Mouse (Mus musculus) midbrain, embryonic 12.5 days (tissue): ENCODE results near the gene Ifi205. TPM values are rescaled to one million over a fixed set of nuclear protein-coding genes. Genes with fewer than 3 reads are reported as not detected.
"Not testable (repeated sequence)": the region's sequence is repeated elsewhere in the genome, so short reads cannot be mapped to it uniquely, and the experiment has no call there.

Experiments used
- ATAC-seq: fragments of 200-750 bp; cut with Nextera tagmentation; 2 replicates; pipeline ENCODE4 v1.8.0; 2017; ENCODE audit warnings: low read depth, moderate TSS enrichment, moderate library complexity; ENCODE audit not compliant: low FRiP score
- H3K27ac ChIP-seq: fragments of 300-500 bp; sonication (generic); replicated peaks from 2 replicates; pipeline ENCODE4 v1.5.1; 2016; ENCODE audit warnings: mild to moderate bottlenecking
- H3K27me3 ChIP-seq: fragments of 300-500 bp; sonication (generic); 2 replicates; pipeline ENCODE4 v1.6.1; 2016; ENCODE audit warnings: mild to moderate bottlenecking
- H3K36me3 ChIP-seq: fragments of 300-500 bp; sonication (generic); 2 replicates; pipeline ENCODE4 v1.6.1; 2016
- H3K4me1 ChIP-seq: fragments of 300-500 bp; sonication (generic); 2 replicates; pipeline ENCODE4 v1.6.1; 2016
- H3K4me2 ChIP-seq: fragments of 300-500 bp; sonication (generic); replicated peaks from 2 replicates; pipeline ENCODE4 v1.6.1; 2016; ENCODE audit warnings: mild to moderate bottlenecking, moderate library complexity
- H3K4me3 ChIP-seq: fragments of 300-500 bp; sonication (generic); 2 replicates; pipeline ENCODE4 v1.5.1; 2016; ENCODE audit warnings: mild to moderate bottlenecking
- H3K9ac ChIP-seq: fragments of 300-500 bp; sonication (generic); replicated peaks from 2 replicates; pipeline ENCODE4 v1.6.1; 2016; ENCODE audit warnings: mild to moderate bottlenecking, moderate library complexity
- H3K9me3 ChIP-seq: fragments of 300-500 bp; sonication (generic); 2 replicates; pipeline ENCODE4 v1.6.1; 2016; ENCODE audit warnings: mild to moderate bottlenecking
- WGBS: fragments of 180-500 bp; shearing (Covaris S2); methylation state at CpG from one replicate; pipeline ENCODE4 v1.1.7; 2016; 5-methylcytosine and 5-hydroxymethylcytosine counted together
- polyA plus RNA-seq: library from polyadenylated mRNA; unstranded; fragments of >200 nt; fragmentation: Nextera tagmentation; extraction: Ambion mirVana; gene quantifications from 2 replicates; pipeline ENCODE4 v1.2.1, GENCODE M21; 2016

Ifi205 gene
- polyA plus RNA-seq, result 0.10 and 0.21 TPM in 2 replicates

GRCm38 (mm10) chr1:174031698-174032097 lies at the start of gene Ifi205:
Gene Ifi205 (minus strand): TSS chr1:174031810.
- Histone ChIP-seq H3K4me1 (no peaks in the 10 kb centered on the region), H3K27me3 (no peaks in the 10 kb centered on the region), H3K36me3 (no peaks in the 10 kb centered on the region), H3K4me3 (no peak within 1 kb of the TSS), H3K9me3 (no peaks in the 10 kb centered on the region), H3K9ac (no peak within 1 kb of the TSS), H3K4me2 (no peak within 1 kb of the TSS), H3K27ac (no peak within 1 kb of the TSS)
- WGBS, result 50% methylated on average over 1 of the region's 1 CpGs
- no peak for ATAC-seq

GRCm38 (mm10) chr1:174066305-174066704 lies 34.7 kb upstream of the Ifi205 start, which contains the start of gene Olfr430:
Gene Olfr430 (plus strand): TSS chr1:174066605.
- Histone ChIP-seq H3K4me1 (no peaks in the 10 kb centered on the region), H3K4me2 (no peak within 1 kb of the TSS), H3K9ac (no peak within 1 kb of the TSS), H3K27me3 (no peaks in the 10 kb centered on the region), H3K27ac (no peak within 1 kb of the TSS), H3K9me3 (no peaks in the 10 kb centered on the region), H3K4me3 (no peak within 1 kb of the TSS), H3K36me3 (no peaks in the 10 kb centered on the region)
- ATAC-seq, result no peak
- WGBS, result 86% methylated on average over 3 of the region's 3 CpGs

- Histone ChIP-seq H3K36me3 (no peaks in the 10 kb centered on the region), H3K27me3 (no peaks in the 10 kb centered on the region)
- WGBS, result 78% methylated on average over 2 of the region's 2 CpGs
Observed at GRCm38 (mm10) chr1:174055248-174055647, 23.6 kb upstream of the Ifi205 start.

GRCm38 (mm10) chr1:174052981-174053380 lies 21.4 kb upstream of the Ifi205 start:
- H3K9me3 ChIP-seq, result no peaks in the 10 kb centered on the region
- H3K27me3 ChIP-seq, result no peaks in the 10 kb centered on the region
- no peak overlapping the region for H3K9ac ChIP-seq
- H3K4me3 ChIP-seq, result no peak overlapping the region
- no peak for ATAC-seq
- H3K4me2 ChIP-seq, result no peak overlapping the region
- no peaks in the 10 kb centered on the region for H3K4me1 ChIP-seq
- 90% methylated on average over 3 of the region's 3 CpGs for WGBS
- no peaks in the 10 kb centered on the region for H3K36me3 ChIP-seq
- no peak overlapping the region for H3K27ac ChIP-seq

More at GRCm38 (mm10) chr1:174055248-174055647, 23.6 kb upstream of the Ifi205 start:
- Histone ChIP-seq H3K9ac (no peak overlapping the region), H3K9me3 (no peaks in the 10 kb centered on the region), H3K4me1 (no peaks in the 10 kb centered on the region), H3K27ac (no peak overlapping the region), H3K4me2 (no peak overlapping the region), H3K4me3 (no peak overlapping the region)
- no peak for ATAC-seq

- 87% methylated on average over 5 of the region's 5 CpGs for WGBS
Observed at GRCm38 (mm10) chr1:174051931-174052536, 20.4 kb upstream of the Ifi205 start.

GRCm38 (mm10) chr1:174051515-174051914 lies 19.9 kb upstream of the Ifi205 start:
- Histone ChIP-seq H3K9ac (no peak overlapping the region), H3K4me2 (no peak overlapping the region), H3K36me3 (no peaks in the 10 kb centered on the region), H3K9me3 (no peaks in the 10 kb centered on the region), H3K4me1 (no peaks in the 10 kb centered on the region), H3K4me3 (no peak overlapping the region), H3K27ac (no peak overlapping the region), H3K27me3 (no peaks in the 10 kb centered on the region)
- ATAC-seq, result no peak
- WGBS, result 88% methylated on average over 4 of the region's 4 CpGs

More at GRCm38 (mm10) chr1:174051931-174052536, 20.4 kb upstream of the Ifi205 start:
- no peak overlapping the region for H3K27ac ChIP-seq
- no peak overlapping the region for H3K9ac ChIP-seq
- ATAC-seq, result no peak
- no peaks in the 10 kb centered on the region for H3K36me3 ChIP-seq
- H3K4me2 ChIP-seq, result no peak overlapping the region
- no peaks in the 10 kb centered on the region for H3K27me3 ChIP-seq
- H3K4me1 ChIP-seq, result no peaks in the 10 kb centered on the region
- no peaks in the 10 kb centered on the region for H3K9me3 ChIP-seq
- no peak overlapping the region for H3K4me3 ChIP-seq

- H3K36me3 ChIP-seq, result no peaks in the 10 kb centered on the region
- no peaks in the 10 kb centered on the region for H3K27me3 ChIP-seq
- 91% methylated on average over 4 of the region's 4 CpGs for WGBS
- no peak for ATAC-seq
- no peaks in the 10 kb centered on the region for H3K4me1 ChIP-seq
- no peak overlapping the region for H3K9ac ChIP-seq
- no peak overlapping the region for H3K4me3 ChIP-seq
- no peak overlapping the region for H3K27ac ChIP-seq
- H3K9me3 ChIP-seq, result no peaks in the 10 kb centered on the region
- no peak overlapping the region for H3K4me2 ChIP-seq
Observed at GRCm38 (mm10) chr1:174050532-174050931, 18.9 kb upstream of the Ifi205 start.

GRCm38 (mm10) chr1:174049357-174049756 lies 17.7 kb upstream of the Ifi205 start:
- not testable (repeated sequence) for H3K4me2 ChIP-seq, ATAC-seq, H3K36me3 ChIP-seq, H3K4me1 ChIP-seq, H3K27ac ChIP-seq, H3K9me3 ChIP-seq, H3K27me3 ChIP-seq, H3K9ac ChIP-seq, H3K4me3 ChIP-seq
- 79% methylated on average over 4 of the region's 4 CpGs for WGBS

- no peak within 1 kb of the TSS for H3K4me2 ChIP-seq
- H3K9me3 ChIP-seq, result no peaks in the 10 kb centered on the region
- H3K4me3 ChIP-seq, result no peak within 1 kb of the TSS
- no peak within 1 kb of the TSS for H3K27ac ChIP-seq
- no peaks in the 10 kb centered on the region for H3K4me1 ChIP-seq
- H3K27me3 ChIP-seq, result no peaks in the 10 kb centered on the region
- ATAC-seq, result no peak
- 79% methylated on average over 2 of the region's 2 CpGs for WGBS
- H3K9ac ChIP-seq, result no peak within 1 kb of the TSS
- no peaks in the 10 kb centered on the region for H3K36me3 ChIP-seq
Observed at GRCm38 (mm10) chr1:174048893-174049292, 17.3 kb upstream of the Ifi205 start, which contains the start of gene Olfr432. Gene Olfr432 (plus strand): TSS chr1:174049205.

- not testable (repeated sequence) for H3K4me1 ChIP-seq, H3K27me3 ChIP-seq, H3K4me2 ChIP-seq, H3K36me3 ChIP-seq, ATAC-seq, H3K9me3 ChIP-seq, H3K27ac ChIP-seq, H3K4me3 ChIP-seq, H3K9ac ChIP-seq
- WGBS, result 88% methylated on average over 6 of the region's 6 CpGs
Observed at GRCm38 (mm10) chr1:174048227-174048626, 16.6 kb upstream of the Ifi205 start.

- Histone ChIP-seq H3K9me3 (no peaks in the 10 kb centered on the region), H3K4me2 (no peak overlapping the region), H3K27me3 (no peaks in the 10 kb centered on the region), H3K4me3 (no peak overlapping the region), H3K36me3 (no peaks in the 10 kb centered on the region), H3K27ac (no peak overlapping the region), H3K4me1 (no peaks in the 10 kb centered on the region), H3K9ac (no peak overlapping the region)
- 80% methylated on average over 2 of the region's 2 CpGs for WGBS
- no peak for ATAC-seq
Observed at GRCm38 (mm10) chr1:174044431-174044830, 12.8 kb upstream of the Ifi205 start.

- WGBS, result 89% methylated on average over 12 of the region's 12 CpGs
- H3K9ac ChIP-seq, H3K4me1 ChIP-seq, H3K4me3 ChIP-seq, H3K27ac ChIP-seq, H3K27me3 ChIP-seq, H3K9me3 ChIP-seq, H3K4me2 ChIP-seq, H3K36me3 ChIP-seq: not testable (repeated sequence)
- 0 out of 2 replicates have a peak, but pooled peaks have one; percentile 27 for ATAC-seq
Observed at GRCm38 (mm10) chr1:174042091-174042884, 10.7 kb upstream of the Ifi205 start.
